Mouse (Mus musculus): ENCODE data around the gene Tbc1d9b.
A peak's percentile ranks its signal among the peaks of the same experiment; 100 is the strongest.

Gene Tbc1d9b

GRCm38 (mm10) chr11:50177111-50177510 is 45.9 kb downstream of the Tbc1d9b start:
- DNase-seq = no peak

GRCm38 (mm10) chr11:50178532-50179488 is 47.6 kb downstream of the Tbc1d9b start:
- no peak for DNase-seq

DNA sequence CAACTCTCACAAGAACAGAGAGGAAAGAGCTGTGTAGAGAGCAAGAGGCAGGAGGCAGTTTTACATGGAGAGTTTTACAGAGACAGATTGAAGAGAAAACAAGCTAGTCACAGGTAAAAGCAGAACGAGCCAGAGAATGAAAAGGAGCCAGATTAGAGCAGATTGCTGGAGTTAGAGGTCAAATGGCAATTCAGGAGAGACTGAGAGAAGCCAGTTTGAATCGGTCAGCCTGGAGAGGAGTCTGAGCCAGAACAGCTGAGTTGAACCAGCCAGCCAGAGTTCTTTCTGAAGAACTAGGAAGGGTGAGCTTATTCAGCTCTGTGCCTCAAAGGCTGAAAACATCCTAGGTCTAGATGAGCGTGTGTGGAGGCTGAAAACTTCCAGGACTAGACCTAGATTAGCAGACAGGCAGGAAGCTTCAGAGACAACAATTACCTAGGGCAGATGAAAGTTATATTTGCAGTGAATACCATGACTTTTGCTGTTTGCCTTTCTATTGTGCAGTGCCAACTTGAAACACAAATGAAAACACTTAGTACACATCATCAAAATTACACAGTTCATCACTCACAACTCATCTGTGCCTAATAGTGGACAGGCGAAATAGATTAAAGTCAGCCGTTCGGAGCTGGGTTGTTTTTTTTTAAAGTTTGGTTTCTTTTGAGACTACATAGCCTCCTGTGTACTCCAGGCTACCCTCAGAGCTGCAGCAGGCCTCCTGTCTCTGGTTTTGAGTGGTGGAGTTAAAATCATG is 49.5 kb downstream of the Tbc1d9b start:
- DNase-seq = no peak

DNA sequence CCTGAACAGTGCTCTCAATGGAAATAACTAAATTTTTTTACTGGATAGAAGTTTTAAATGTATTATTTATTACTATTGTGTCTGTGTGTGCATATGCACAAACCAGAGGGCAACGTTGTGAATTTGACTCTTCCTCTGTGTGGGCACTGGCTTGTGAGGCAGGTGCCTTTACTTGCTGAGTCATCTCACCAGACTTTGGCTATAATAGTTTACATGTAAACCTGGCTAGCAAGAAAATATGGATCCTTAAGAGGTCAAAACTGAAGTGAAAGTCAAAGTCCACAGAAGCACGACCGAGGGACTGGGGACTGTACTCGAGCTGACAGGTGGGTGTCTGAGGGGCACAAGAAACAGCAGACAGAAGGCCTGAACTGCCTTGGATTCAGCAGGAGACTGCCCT is 51.5 kb downstream of the Tbc1d9b start:
- DNase-seq = no peak

DNA sequence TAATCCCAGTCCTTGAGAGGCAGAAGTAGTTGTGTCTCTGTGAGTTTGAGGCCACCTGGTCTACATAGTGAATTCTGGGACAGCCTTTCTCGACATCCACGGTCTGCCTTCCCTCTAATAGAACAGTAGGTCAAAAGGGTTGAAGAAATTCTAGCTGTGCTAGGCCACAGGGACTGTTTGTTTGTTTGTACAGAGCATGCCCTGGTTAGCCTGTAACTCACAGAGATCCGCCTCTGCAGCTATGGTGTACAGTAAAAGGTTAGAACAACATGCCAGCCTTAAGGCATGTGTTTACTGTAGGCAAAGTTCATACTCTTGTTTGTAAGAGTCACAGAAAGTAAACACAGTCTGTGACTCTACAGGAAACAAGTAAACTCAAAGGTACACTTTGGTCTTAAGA is 53.6 kb downstream of the Tbc1d9b start:
- peak; percentile 59 for DNase-seq

- DNase-seq = no peak
Observed at GRCm38 (mm10) chr11:50188682-50189081, 57.5 kb downstream of the Tbc1d9b start.

- peak; percentile 49 for DNase-seq
Observed at GRCm38 (mm10) chr11:50190362-50190761, 59.2 kb downstream of the Tbc1d9b start.

GRCm38 (mm10) chr11:50192278-50192677 is 61.1 kb downstream of the Tbc1d9b start:
- no peak for DNase-seq

DNA sequence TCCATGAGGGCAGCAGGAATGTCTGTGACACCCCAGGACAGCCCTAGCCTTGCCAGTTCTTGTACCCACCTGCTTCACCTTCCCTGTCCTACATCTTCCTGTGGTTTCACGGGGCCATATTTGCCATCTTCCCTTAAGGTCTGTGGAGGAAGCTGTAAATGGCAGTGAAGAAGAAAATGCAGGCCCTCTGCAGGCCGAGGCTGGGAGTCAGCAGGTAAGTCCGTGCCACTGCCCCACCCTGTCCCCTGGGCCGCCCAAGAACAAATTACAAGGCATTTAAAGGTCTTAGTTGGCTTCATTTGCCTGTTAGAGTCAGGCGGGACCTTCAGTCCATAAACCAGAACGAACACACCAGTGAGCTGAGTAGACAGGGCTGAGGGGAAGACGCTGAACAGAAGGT is 62.9 kb downstream of the Tbc1d9b start:
- no peak for DNase-seq

DNA sequence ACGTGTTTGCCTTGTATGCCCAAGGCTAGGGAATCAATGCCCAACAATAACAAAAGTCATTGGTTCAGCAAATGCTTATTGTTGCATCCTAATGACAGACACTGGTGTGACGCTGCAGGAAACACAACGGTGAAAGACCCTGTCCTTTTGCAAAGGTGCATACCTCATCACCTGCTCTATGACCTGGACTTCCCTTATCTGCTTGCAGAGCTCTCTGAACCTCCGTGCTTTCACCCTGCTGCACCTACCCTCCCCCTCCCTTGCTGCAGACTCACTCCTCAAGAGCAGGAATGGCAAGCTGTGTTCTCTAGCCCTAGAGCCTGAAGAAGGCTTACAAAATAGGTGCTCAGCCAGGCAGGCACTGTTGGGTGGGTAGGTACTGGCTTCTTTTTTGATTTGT is 63.6 kb downstream of the Tbc1d9b start:
- no peak for DNase-seq

- no peak for DNase-seq
Observed at GRCm38 (mm10) chr11:50197500-50197899, 66.3 kb downstream of the Tbc1d9b start.

DNA sequence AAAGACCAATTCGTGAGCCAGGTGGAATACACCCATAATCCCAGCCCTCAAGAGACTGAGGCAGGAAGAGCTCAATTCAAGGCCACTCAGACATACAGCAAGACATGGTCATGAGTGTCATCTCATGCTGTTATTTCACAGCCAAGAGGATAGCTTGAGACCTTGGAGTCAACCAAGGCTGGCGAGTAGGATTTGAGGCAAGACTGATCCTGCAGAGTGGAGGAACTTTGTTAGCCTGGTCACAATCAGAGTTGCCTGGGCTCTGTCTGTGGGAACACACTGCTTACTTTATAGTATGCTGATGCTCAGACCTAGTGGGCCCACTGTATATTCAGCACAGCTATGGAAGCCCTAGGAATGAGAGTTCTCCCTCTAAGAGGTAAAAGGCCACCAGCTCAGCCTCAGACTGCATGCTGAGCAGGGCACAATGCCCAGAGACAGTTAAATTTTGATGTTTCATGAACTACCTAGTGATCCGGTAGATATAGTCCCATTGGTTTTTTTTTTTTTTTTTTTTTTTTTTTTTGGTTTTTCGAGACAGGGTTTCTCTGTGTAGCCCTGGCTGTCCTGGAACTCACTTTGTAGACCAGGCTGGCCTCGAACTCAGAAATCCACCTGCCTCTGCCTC is 67.1 kb downstream of the Tbc1d9b start:
- no peak for DNase-seq

- DNase-seq = no peak
Observed at GRCm38 (mm10) chr11:50198916-50199315, 67.7 kb downstream of the Tbc1d9b start.

- no peak for DNase-seq
Observed at GRCm38 (mm10) chr11:50200613-50201012, 69.4 kb downstream of the Tbc1d9b start.

GRCm38 (mm10) chr11:50201590-50201989 is 70.4 kb downstream of the Tbc1d9b start:
- DNase-seq = no peak

DNA sequence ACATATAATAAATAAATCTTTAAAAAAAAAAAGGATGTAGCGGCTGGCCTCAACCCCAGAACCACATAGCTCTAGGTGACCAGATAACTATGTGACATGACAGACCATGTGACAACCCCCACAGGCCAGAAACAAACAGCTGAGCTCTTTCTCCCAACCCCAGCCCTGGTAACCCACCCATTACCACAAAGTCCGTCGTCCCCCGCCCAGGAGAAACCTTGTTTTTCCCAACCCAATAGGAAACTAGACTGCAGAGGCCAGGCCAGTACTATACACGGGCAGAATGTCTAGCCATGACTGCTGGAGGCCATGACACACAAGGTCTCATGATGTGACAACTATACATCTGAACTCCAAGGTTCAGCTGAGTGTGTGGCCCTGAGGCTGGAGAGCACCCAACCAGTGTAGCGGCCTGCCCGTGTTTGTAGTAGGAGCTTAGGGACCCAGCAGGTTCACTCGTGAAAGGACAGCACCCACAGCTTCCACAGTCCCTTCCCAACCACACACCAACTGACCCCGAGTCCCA is 72.2 kb downstream of the Tbc1d9b start:
- no peak for DNase-seq

GRCm38 (mm10) chr11:50205434-50205833 is 74.2 kb downstream of the Tbc1d9b start:
- DNase-seq = no peak

DNA sequence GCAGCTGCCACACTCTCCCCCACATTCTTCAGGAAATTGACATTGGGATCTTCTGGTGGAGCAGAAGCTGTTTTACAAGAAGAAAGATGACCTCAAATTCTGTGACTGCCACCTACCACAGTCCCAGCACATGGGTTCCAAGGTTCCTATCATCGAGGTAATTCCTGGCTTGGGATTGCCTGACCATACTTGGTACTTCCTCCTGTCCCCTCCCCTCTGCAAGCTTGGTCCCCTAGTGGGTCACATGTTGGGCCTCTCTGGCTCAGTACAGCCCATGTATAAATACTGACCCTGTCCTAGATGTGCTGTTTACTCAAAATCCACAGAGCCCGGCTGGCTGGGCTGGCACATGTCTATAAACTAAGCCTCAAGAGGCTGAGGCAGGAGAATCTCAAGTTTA is 74.8 kb downstream of the Tbc1d9b start:
- DNase-seq = no peak

DNA sequence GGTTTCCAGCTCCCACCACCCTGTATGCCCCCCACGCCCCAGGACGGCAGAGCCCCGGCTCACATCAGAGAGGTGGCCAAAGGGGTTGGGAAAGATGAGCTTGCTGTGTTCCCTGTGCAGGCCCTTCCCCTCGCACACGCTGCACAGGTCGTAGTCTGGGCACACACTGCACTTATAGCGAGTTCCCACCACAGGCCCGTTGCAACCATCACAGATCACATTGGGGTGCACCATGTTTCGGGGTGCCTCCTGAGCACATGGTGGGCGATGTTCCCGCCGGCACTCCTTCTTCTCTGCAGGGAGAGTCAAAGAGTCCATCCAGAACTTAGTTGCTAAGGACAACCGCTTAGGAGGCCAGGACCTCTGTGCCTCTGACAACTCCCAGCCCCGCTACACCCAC is 76.1 kb downstream of the Tbc1d9b start:
- DNase-seq = no peak

GRCm38 (mm10) chr11:50208039-50208438 is 76.8 kb downstream of the Tbc1d9b start:
- no peak for DNase-seq

DNA sequence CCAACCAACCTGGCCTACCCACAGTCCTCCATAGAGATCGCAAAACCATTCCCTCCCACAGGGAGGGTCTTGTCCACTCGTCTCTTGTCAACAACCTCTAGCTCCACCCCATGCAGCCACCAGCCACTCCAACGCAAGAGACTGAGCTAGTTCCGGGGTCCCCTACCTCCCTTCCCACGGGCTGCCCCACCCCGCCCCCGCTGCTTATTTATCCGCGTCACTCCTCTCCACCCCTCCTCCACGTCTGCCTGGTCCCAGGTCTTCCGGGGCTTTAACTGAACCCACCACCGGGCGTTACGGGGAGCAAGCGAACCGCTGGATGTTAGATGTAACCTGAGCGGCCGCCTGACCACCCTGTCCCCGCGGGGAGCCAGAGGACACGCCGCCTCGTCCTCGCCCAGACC is 78.9 kb downstream of the Tbc1d9b start:
- peak; percentile 95 for DNase-seq

DNA sequence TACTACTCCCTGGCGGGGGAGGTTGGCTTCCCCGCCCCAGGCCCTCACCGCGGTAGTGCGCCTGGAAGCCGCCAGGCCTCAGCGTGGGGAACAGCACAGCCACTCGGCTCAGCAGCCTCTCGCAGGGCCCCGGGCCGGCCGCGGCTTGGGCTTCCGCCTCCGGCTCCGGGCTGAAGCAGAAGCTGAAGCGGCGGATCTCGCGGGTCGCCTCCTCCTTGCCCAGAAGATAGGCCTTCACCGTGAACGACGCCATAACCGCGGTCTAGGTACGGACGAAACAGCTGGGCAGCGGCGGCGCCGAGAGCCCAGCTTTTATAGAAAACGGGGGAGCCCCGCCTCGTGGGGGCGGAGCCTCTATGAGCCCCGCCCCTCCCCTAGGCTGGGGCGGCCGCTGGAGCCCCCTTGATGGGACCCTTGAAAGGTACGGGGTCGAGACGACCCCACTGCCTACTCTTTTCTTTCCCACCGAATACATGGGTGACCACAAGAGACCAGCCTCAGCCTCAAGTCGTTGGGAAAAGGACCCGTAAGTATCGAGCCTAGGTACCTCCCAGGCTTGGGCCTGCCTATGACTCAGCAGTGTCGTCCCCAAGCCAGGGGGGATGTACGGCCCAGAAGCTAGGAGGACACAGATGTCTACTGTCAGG is 79.4 kb downstream of the Tbc1d9b start, which contains the start of the genes Sqstm1 and Mgat4b:
Gene Sqstm1, minus strand, starts transcription at position 323 of the 647 bp plus-strand sequence.
Gene Mgat4b, plus strand, starts transcription at position 386 of the 647 bp plus-strand sequence.
- peak; percentile 91 for DNase-seq

Data from kidney, postnatal 14 days (tissue).